Mouse (Mus musculus) neural tube, embryonic 15.5 days (tissue): ENCODE data around the gene Vmn2r17. TPM values are rescaled to one million over a fixed set of nuclear protein-coding genes. Genes with fewer than 3 reads are reported as not detected.

Experiments
- ATAC-seq: fragments of 200-750 bp; cut with Nextera tagmentation; 2 replicates; pipeline ENCODE4 v1.8.0; 2017; ENCODE audit warnings: mild to moderate bottlenecking, moderate TSS enrichment, moderate library complexity; ENCODE audit not compliant: low FRiP score
- H3K27ac ChIP-seq: fragments of 300-500 bp; sonication (generic); replicated peaks from 2 replicates; pipeline ENCODE4 v1.5.1; 2015; ENCODE audit warnings: mild to moderate bottlenecking, inconsistent platforms
- H3K27me3 ChIP-seq: fragments of 300-500 bp; sonication (generic); replicated peaks from 2 replicates; pipeline ENCODE4 v1.6.1; 2015; ENCODE audit warnings: inconsistent platforms
- H3K36me3 ChIP-seq: fragments of 300-500 bp; sonication (generic); 2 replicates; pipeline ENCODE4 v1.6.1; 2015; ENCODE audit warnings: inconsistent platforms
- H3K4me1 ChIP-seq: fragments of 300-500 bp; sonication (generic); 2 replicates; pipeline ENCODE4 v1.6.1; 2015; ENCODE audit warnings: inconsistent platforms
- H3K4me2 ChIP-seq: fragments of 300-500 bp; sonication (generic); 2 replicates; pipeline ENCODE4 v1.6.1; 2015; ENCODE audit warnings: inconsistent platforms, mild to moderate bottlenecking, moderate library complexity
- H3K4me3 ChIP-seq: fragments of 300-500 bp; sonication (generic); replicated peaks from 2 replicates; pipeline ENCODE4 v1.5.1; 2015; ENCODE audit warnings: mild to moderate bottlenecking, inconsistent platforms
- H3K9ac ChIP-seq: fragments of 300-500 bp; sonication (generic); replicated peaks from 2 replicates; pipeline ENCODE4 v1.6.1; 2015; ENCODE audit warnings: mild to moderate bottlenecking, inconsistent platforms
- H3K9me3 ChIP-seq: fragments of 300-500 bp; sonication (generic); replicated peaks from 2 replicates; pipeline ENCODE4 v1.6.1; 2016; ENCODE audit warnings: inconsistent platforms
- WGBS: fragments of 180-500 bp; shearing (Covaris S2); methylation state at CpG from one replicate; pipeline ENCODE4 v1.1.7; 2015; ENCODE audit warnings: mixed read lengths; 5-methylcytosine and 5-hydroxymethylcytosine counted together
- polyA plus RNA-seq: library from polyadenylated mRNA; unstranded; fragments of >200 nt; fragmentation: Nextera tagmentation; extraction: Ambion mirVana; gene quantifications from 2 replicates; pipeline ENCODE4 v1.2.1, GENCODE M21; 2015

Vmn2r17 gene
- not detected in 2 replicates for polyA plus RNA-seq

- ATAC-seq, result no peak
Measured at GRCm38 (mm10) chr5:109419388-109419787, at the start of gene Vmn2r17. Vmn2r17 (plus strand) TSS chr5:109419688.

GRCm38 (mm10) chr5:109466576-109467506, 47.4 kb downstream of the Vmn2r17 start:
- Histone ChIP-seq H3K9me3 (no peaks in the 10 kb centered on the region), H3K9ac (no peak overlapping the region), H3K27me3 (no peaks in the 10 kb centered on the region), H3K36me3 (no peaks in the 10 kb centered on the region), H3K27ac (peak overlapping the region; percentile 58; the same call in 1 of the 2 replicates), H3K4me2 (peak overlapping the region; percentile 44), H3K4me3 (peak overlapping the region; percentile 39), H3K4me1 (no peaks in the 10 kb centered on the region)
- 28% methylated on average over 18 of the region's 21 CpGs for WGBS
- ATAC-seq, result peak; percentile 83; the same call in 1 of the 2 replicates

More at GRCm38 (mm10) chr5:109419388-109419787, at the start of gene Vmn2r17:
- WGBS, result 59% methylated on average over 2 of the region's 2 CpGs
- Histone ChIP-seq H3K27me3 (no peaks in the 10 kb centered on the region), H3K9ac (no peak within 1 kb of the TSS), H3K27ac (no peak within 1 kb of the TSS), H3K4me1 (no peaks in the 10 kb centered on the region), H3K36me3 (no peaks in the 10 kb centered on the region), H3K4me2 (no peak within 1 kb of the TSS), H3K4me3 (no peak within 1 kb of the TSS), H3K9me3 (peaks cover 2% of the 10 kb centered on the region)

- Histone ChIP-seq H3K27ac (no peak overlapping the region), H3K36me3 (no peaks in the 10 kb centered on the region), H3K4me1 (no peaks in the 10 kb centered on the region), H3K4me2 (no peak overlapping the region), H3K27me3 (no peaks in the 10 kb centered on the region), H3K9me3 (peaks cover 8% of the 10 kb centered on the region), H3K9ac (no peak overlapping the region), H3K4me3 (no peak overlapping the region)
- 2% methylated on average over 1 of the region's 1 CpGs for WGBS
- ATAC-seq, result no peak
Measured at GRCm38 (mm10) chr5:109506729-109507128, 87.2 kb downstream of the Vmn2r17 start.

Other genes with a start within 250 kb of the Vmn2r17 start
- gene Vmn2r13, start 227.5 kb upstream of the Vmn2r17 start, polyA plus RNA-seq, result not detected in 2 replicates
- not detected in 2 replicates for gene Vmn2r14, start 195.0 kb upstream of the Vmn2r17 start, polyA plus RNA-seq
- gene Vmn2r15, start 122.0 kb upstream of the Vmn2r17 start, polyA plus RNA-seq, result not detected in 2 replicates
- not detected in 2 replicates for gene Vmn2r16, start 89.5 kb upstream of the Vmn2r17 start, polyA plus RNA-seq
- gene Crlf2, start 139.3 kb downstream of the Vmn2r17 start, polyA plus RNA-seq, result 23.2 and 23.6 TPM in 2 replicates